Mouse (Mus musculus): ENCODE measurements around the gene Orm3. TPM values are rescaled to one million over a fixed set of nuclear protein-coding genes. Genes with fewer than 3 reads are reported as not detected.

Orm3 gene
- polyA plus RNA-seq, 1 experiment, result 0.07 TPM

DNA sequence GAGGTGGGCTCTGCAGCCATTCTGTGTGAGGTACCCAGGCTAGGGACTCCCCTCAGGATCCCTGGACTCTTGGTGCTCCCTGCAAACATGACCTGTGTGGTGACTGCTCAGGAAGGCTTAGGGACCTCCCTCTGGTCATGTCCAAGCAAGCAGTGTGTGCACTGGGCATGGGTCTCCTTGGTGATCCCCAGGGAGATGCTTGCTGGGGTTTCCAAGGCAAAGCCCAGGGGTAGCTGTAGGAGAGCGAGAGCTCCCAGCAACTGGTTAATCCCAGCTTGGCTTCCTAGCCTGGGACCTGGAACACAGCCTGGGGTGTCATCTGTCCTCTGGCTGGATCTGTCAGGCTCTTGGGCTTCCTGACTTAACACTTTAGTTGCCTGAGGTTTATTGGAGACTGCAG, 19.4 kb downstream of the Orm3 start:
- H3K4me3 ChIP-seq, result no peak overlapping the region
- H3K27me3 ChIP-seq (ENCODE audit: control insufficient read depth, insufficient read depth, insufficient read length), result no peaks in the 10 kb centered on the region
- peaks cover 41% of the 10 kb centered on the region for H3K36me3 ChIP-seq (ENCODE audit: control insufficient read depth, insufficient read depth)
- TF ChIP-seq REST (IDR thresholded peaks at IDR 0.05; ENCODE audit: insufficient read depth, insufficient read length) (no peak), MYOG (IDR thresholded peaks at IDR 0.05; ENCODE audit: control insufficient read depth in 1 of 3, insufficient read depth in 1 of 3, insufficient read length in 2 of 3, low read depth in 2 of 3) (no peak), CEBPB (IDR thresholded peaks at IDR 0.05; ENCODE audit: insufficient read depth, poor library complexity, severe bottlenecking) (no peak), TCF12 (IDR thresholded peaks at IDR 0.05; ENCODE audit: insufficient read depth, poor library complexity, severe bottlenecking) (no peak), POLR2A (IDR thresholded peaks at IDR 0.05; ENCODE audit: insufficient read length, low read depth) (no peak), TCF3 (IDR thresholded peaks at IDR 0.05; ENCODE audit: insufficient read length, low read depth) (no peak), SRF (IDR thresholded peaks at IDR 0.05; ENCODE audit: control insufficient read depth, insufficient read length, low read depth) (no peak), MAX (IDR thresholded peaks at IDR 0.05; ENCODE audit: low read depth) (no peak), POLR2AphosphoS2 (IDR thresholded peaks at IDR 0.05; ENCODE audit: insufficient read length, low read depth) (no peak), MYOD1 (IDR thresholded peaks at IDR 0.05; ENCODE audit: control insufficient read depth in 1 of 3, insufficient read length in 2 of 3, low read depth in 2 of 3) (no peak), USF1 (IDR thresholded peaks at IDR 0.05; ENCODE audit: low read depth) (no peak), E2F4 (IDR thresholded peaks at IDR 0.05; ENCODE audit: insufficient read depth) (no peak)
- no peak overlapping the region for H3K4me2 ChIP-seq (ENCODE audit: low read depth)
- H3ac ChIP-seq (ENCODE audit: control insufficient read depth, insufficient read length), result no peak overlapping the region
- H3K79me2 ChIP-seq (ENCODE audit: control insufficient read depth, insufficient read depth), result no peaks in the 10 kb centered on the region

DNA sequence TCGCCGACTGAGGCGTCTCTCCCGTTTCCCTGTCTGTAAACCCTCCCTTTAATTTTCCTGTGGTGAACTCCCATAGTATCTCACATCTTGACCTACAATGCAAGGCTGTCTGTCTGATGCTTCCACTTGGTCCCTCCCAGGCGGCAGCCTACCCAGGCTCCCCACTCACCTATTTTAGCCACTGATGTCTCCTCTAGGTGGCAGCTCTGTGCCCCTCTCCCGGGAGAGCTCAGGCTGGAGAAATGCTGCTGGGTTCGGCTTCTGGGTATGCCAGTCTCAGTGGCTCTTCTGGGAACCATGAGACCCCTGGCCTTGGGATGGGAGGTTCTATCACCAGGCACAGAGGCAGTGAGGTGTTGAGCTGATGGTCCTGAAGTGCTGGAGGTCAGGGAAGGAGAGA, 21.5 kb downstream of the Orm3 start:
- Histone ChIP-seq H3K79me2 (ENCODE audit: control insufficient read depth, insufficient read depth) (no peaks in the 10 kb centered on the region), H3K4me2 (ENCODE audit: low read depth) (no peak overlapping the region), H3K27me3 (ENCODE audit: control insufficient read depth, insufficient read depth, insufficient read length) (no peaks in the 10 kb centered on the region), H3K36me3 (ENCODE audit: control insufficient read depth, insufficient read depth) (peaks cover 50% of the 10 kb centered on the region), H3K4me3 (no peak overlapping the region), H3ac (ENCODE audit: control insufficient read depth, insufficient read length) (no peak overlapping the region)
- TF ChIP-seq MAX (IDR thresholded peaks at IDR 0.05; ENCODE audit: low read depth) (no peak), POLR2A (IDR thresholded peaks at IDR 0.05; ENCODE audit: insufficient read length, low read depth) (no peak), USF1 (IDR thresholded peaks at IDR 0.05; ENCODE audit: low read depth) (no peak), MYOD1 (IDR thresholded peaks at IDR 0.05; ENCODE audit: control insufficient read depth in 1 of 3, insufficient read length in 2 of 3, low read depth in 2 of 3) (no peak), E2F4 (IDR thresholded peaks at IDR 0.05; ENCODE audit: insufficient read depth) (no peak), TCF12 (IDR thresholded peaks at IDR 0.05; ENCODE audit: insufficient read depth, poor library complexity, severe bottlenecking) (no peak), REST (IDR thresholded peaks at IDR 0.05; ENCODE audit: insufficient read depth, insufficient read length) (no peak), CEBPB (IDR thresholded peaks at IDR 0.05; ENCODE audit: insufficient read depth, poor library complexity, severe bottlenecking) (no peak), SRF (IDR thresholded peaks at IDR 0.05; ENCODE audit: control insufficient read depth, insufficient read length, low read depth) (no peak), POLR2AphosphoS2 (IDR thresholded peaks at IDR 0.05; ENCODE audit: insufficient read length, low read depth) (no peak), MYOG (IDR thresholded peaks at IDR 0.05; ENCODE audit: control insufficient read depth in 1 of 3, insufficient read depth in 1 of 3, insufficient read length in 2 of 3, low read depth in 2 of 3) (no peak), TCF3 (IDR thresholded peaks at IDR 0.05; ENCODE audit: insufficient read length, low read depth) (no peak)

DNA sequence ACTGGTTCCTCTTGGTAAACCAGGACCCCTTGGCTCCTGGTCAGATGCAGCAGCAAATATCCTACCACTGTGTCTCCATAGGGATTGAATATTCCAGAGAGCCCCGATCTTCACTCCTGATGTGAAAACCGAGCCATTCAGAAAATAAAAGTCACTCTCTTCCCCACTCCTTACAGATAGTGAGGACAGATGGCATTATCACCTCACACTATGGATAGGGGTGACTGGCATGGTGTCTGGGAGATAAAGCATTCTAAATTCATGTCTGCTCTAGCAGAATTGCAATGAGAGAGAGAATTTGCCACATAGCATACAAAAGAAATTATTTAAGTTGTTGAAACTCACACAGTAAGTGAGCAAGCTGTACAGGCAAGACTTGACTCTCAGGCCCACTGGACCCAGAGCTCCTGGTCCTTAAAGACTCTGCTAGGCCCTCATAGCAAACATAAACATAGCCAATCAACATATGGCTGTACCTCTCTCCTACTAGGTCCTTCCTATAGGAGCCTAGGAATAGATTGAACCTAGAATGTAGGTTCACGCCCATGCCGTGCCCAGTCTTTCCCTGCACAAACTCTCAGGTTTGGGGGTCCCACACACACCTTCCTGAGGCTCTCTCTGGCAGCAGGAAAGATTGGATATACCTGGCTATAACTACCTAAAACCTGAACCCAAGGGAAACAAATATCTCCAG, 26.9 kb downstream of the Orm3 start:
- Histone ChIP-seq H3ac (ENCODE audit: control insufficient read depth, insufficient read length) (no peak overlapping the region), H3K27me3 (ENCODE audit: control insufficient read depth, insufficient read depth, insufficient read length) (no peaks in the 10 kb centered on the region), H3K4me3 (no peak overlapping the region), H3K4me2 (ENCODE audit: low read depth) (no peak overlapping the region), H3K36me3 (ENCODE audit: control insufficient read depth, insufficient read depth) (peaks cover 32% of the 10 kb centered on the region), H3K79me2 (ENCODE audit: control insufficient read depth, insufficient read depth) (no peaks in the 10 kb centered on the region)
- TF ChIP-seq REST (IDR thresholded peaks at IDR 0.05; ENCODE audit: insufficient read depth, insufficient read length) (no peak), USF1 (IDR thresholded peaks at IDR 0.05; ENCODE audit: low read depth) (no peak), TCF12 (IDR thresholded peaks at IDR 0.05; ENCODE audit: insufficient read depth, poor library complexity, severe bottlenecking) (no peak)

DNA sequence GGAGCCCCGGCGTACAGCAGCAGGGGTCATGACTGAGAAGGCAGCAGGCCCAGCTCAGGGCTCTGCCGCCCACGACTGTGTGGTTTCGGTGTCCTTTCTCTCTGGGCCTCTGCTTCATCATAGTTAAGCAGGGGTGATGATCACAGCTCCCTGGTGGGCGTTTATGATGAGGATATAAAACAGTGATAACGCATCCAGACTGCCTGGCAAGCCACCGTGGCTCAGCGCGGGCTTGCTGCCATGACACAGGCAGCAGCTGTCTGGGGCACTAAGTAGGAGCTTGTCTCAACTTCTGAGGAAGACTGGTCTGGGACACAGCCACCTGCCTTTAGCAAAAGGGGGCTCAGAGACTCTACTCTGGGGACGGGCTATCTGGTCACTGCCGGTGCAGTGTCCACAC, 27.5 kb downstream of the Orm3 start:
- Histone ChIP-seq H3K36me3 (ENCODE audit: control insufficient read depth, insufficient read depth) (peaks cover 32% of the 10 kb centered on the region), H3ac (ENCODE audit: control insufficient read depth, insufficient read length) (no peak overlapping the region), H3K4me3 (no peak overlapping the region), H3K79me2 (ENCODE audit: control insufficient read depth, insufficient read depth) (no peaks in the 10 kb centered on the region), H3K27me3 (ENCODE audit: control insufficient read depth, insufficient read depth, insufficient read length) (no peaks in the 10 kb centered on the region), H3K4me2 (ENCODE audit: low read depth) (peak overlapping the region; percentile 30)
- peak; percentile 65 to 79 (median 75) for TF ChIP-seq MYOG (IDR thresholded peaks at IDR 0.05; ENCODE audit: control insufficient read depth in 1 of 3, insufficient read depth in 1 of 3, insufficient read length in 2 of 3, low read depth in 2 of 3)
- TF ChIP-seq TCF12 (IDR thresholded peaks at IDR 0.05; ENCODE audit: insufficient read depth, poor library complexity, severe bottlenecking), result peak; percentile 2
- no peak for TF ChIP-seq POLR2A (IDR thresholded peaks at IDR 0.05; ENCODE audit: insufficient read length, low read depth)
- no peak for TF ChIP-seq SRF (IDR thresholded peaks at IDR 0.05; ENCODE audit: control insufficient read depth, insufficient read length, low read depth)
- no peak for TF ChIP-seq CEBPB (IDR thresholded peaks at IDR 0.05; ENCODE audit: insufficient read depth, poor library complexity, severe bottlenecking)
- peak in 2 of 3 experiments; percentile 92 to 94 for TF ChIP-seq MYOD1 (IDR thresholded peaks at IDR 0.05; ENCODE audit: control insufficient read depth in 1 of 3, insufficient read length in 2 of 3, low read depth in 2 of 3)

DNA sequence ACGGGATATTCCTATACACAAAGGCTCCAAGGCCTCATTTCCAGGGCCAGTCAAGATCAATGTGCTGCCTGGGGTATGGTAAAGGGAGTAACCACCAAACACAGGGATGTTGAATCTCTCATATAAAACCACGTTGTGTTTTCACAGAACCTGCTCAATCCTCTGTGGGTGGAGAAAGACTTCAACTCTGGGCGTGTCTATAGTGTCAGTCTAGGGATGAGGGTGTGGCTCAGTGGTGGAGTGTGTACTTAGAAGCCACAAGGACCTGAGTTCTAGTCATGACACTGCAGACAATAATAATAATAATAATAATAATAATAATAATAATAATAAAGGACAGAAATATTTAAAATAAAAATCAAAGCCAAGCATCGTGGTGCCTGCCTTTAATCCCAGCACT, 28.3 kb downstream of the Orm3 start:
- H3K4me2 ChIP-seq (ENCODE audit: low read depth), result no peak overlapping the region
- H3K4me3 ChIP-seq, result no peak overlapping the region
- peaks cover 32% of the 10 kb centered on the region for H3K36me3 ChIP-seq (ENCODE audit: control insufficient read depth, insufficient read depth)
- H3K79me2 ChIP-seq (ENCODE audit: control insufficient read depth, insufficient read depth), result no peaks in the 10 kb centered on the region
- H3ac ChIP-seq (ENCODE audit: control insufficient read depth, insufficient read length), result no peak overlapping the region
- TF ChIP-seq E2F4 (IDR thresholded peaks at IDR 0.05; ENCODE audit: insufficient read depth) (no peak), MAX (IDR thresholded peaks at IDR 0.05; ENCODE audit: low read depth) (no peak), USF1 (IDR thresholded peaks at IDR 0.05; ENCODE audit: low read depth) (no peak), TCF3 (IDR thresholded peaks at IDR 0.05; ENCODE audit: insufficient read length, low read depth) (no peak), POLR2A (IDR thresholded peaks at IDR 0.05; ENCODE audit: insufficient read length, low read depth) (no peak), POLR2AphosphoS2 (IDR thresholded peaks at IDR 0.05; ENCODE audit: insufficient read length, low read depth) (no peak), SRF (IDR thresholded peaks at IDR 0.05; ENCODE audit: control insufficient read depth, insufficient read length, low read depth) (no peak), MYOD1 (IDR thresholded peaks at IDR 0.05; ENCODE audit: control insufficient read depth in 1 of 3, insufficient read length in 2 of 3, low read depth in 2 of 3) (no peak), CEBPB (IDR thresholded peaks at IDR 0.05; ENCODE audit: insufficient read depth, poor library complexity, severe bottlenecking) (no peak)
- no peaks in the 10 kb centered on the region for H3K27me3 ChIP-seq (ENCODE audit: control insufficient read depth, insufficient read depth, insufficient read length)
